Comparison of ENCODE assay signal across 8 mouse cellular contexts in the genomic region with DNA sequence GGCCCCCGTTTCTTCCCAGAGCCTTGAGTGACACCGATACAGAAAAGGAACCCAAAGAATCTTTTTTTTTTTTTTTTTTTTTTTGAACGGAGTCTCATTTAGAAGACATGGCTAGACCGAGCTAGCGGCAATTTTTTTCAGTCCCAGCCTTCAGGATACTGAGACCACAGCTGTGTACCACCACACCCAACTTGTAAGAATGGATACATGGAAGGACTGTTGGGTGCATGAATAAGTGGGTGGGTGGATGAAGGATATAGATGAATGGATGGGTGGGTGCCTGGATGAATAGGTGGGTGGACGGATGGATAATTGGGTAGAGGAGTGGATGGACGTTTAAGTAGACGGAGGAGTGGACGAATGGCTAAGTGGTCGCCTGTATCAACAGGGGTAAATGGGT. TPM values are rescaled to one million over a fixed set of nuclear protein-coding genes. Genes with fewer than 3 reads are reported as not detected.
A peak's percentile ranks its signal among the peaks of the same experiment; 100 is the strongest.
DNase-seq lines count a peak whose midpoint lies in the region; ATAC-seq and TF ChIP-seq lines count a peak whose summit lies in the region.

No protein-coding gene starts in this region.

- no peaks in the 10 kb centered on the region; the same call in 1 of the 2 replicates for H3K36me3 ChIP-seq in lung, embryonic 16.5 days (ENCODE audit: control insufficient read depth, insufficient read depth, low read length)
- peaks cover 27% of the 10 kb centered on the region for H3K36me3 ChIP-seq in limb, embryonic 10.5 days
- H3K36me3 ChIP-seq in neural tube, embryonic 15.5 days: 0 out of 2 replicates have a peak, but pooled peaks cover 8% of the 10 kb centered on the region

- peak; percentile 8; the same call in 1 of the 2 replicates for ATAC-seq in lung, embryonic 16.5 days (ENCODE audit: low read depth)
- peak; percentile 42; the same call in 1 of the 2 replicates for ATAC-seq in neural tube, embryonic 15.5 days (ENCODE audit: low FRiP score)

- H3K4me3 ChIP-seq in lung, embryonic 16.5 days (ENCODE audit: low read length): peak overlapping the region; percentile 74
- H3K4me3 ChIP-seq in embryonic fibroblast, embryonic 13.5 days (ENCODE audit: insufficient read depth, low read length): peak overlapping the region; percentile 61
- H3K4me3 ChIP-seq in limb, embryonic 10.5 days: peak overlapping the region; percentile 80
- peak overlapping the region; percentile 64 for H3K4me3 ChIP-seq in neural tube, embryonic 15.5 days (replicated peaks)

- no peak overlapping the region for H3K27ac ChIP-seq in lung, embryonic 16.5 days (ENCODE audit: low read length)
- no peak overlapping the region for H3K27ac ChIP-seq in embryonic fibroblast, embryonic 13.5 days (ENCODE audit: insufficient read depth, low read length)
- H3K27ac ChIP-seq in limb, embryonic 10.5 days: peak overlapping the region; percentile 59
- no peak overlapping the region for H3K27ac ChIP-seq in neural tube, embryonic 15.5 days (replicated peaks)

- TF ChIP-seq POLR2A in embryonic fibroblast, embryonic 13.5 days (IDR thresholded peaks at IDR 0.05; ENCODE audit: low read depth, low read length): no peak

- H3K4me2 ChIP-seq in lung, embryonic 16.5 days (ENCODE audit: low read depth, low read length): peak overlapping the region; percentile 92
- H3K4me2 ChIP-seq in neural tube, embryonic 15.5 days: peak overlapping the region; percentile 78

- peak overlapping the region; percentile 70 for H3K9ac ChIP-seq in lung, embryonic 16.5 days (ENCODE audit: low read length)
- peak overlapping the region; percentile 54 for H3K9ac ChIP-seq in neural tube, embryonic 15.5 days (replicated peaks)

- no peak for TF ChIP-seq CTCF in embryonic fibroblast, embryonic 13.5 days (IDR thresholded peaks at IDR 0.05; ENCODE audit: borderline replicate concordance, insufficient read depth, low read length)

- 9% methylated on average over 10 of the region's 10 CpGs for WGBS in lung, embryonic 16.5 days
- 7% methylated on average over 10 of the region's 10 CpGs for WGBS in limb, embryonic 10.5 days
- 14% methylated on average over 10 of the region's 10 CpGs for WGBS in neural tube, embryonic 15.5 days

- H3K27me3 ChIP-seq in lung, embryonic 16.5 days (ENCODE audit: control insufficient read depth, insufficient read depth, low read depth, low read length): no peaks in the 10 kb centered on the region
- H3K27me3 ChIP-seq in limb, embryonic 10.5 days (ENCODE audit: low read depth, poor library complexity, severe bottlenecking): no peaks in the 10 kb centered on the region
- H3K27me3 ChIP-seq in neural tube, embryonic 15.5 days (replicated peaks): no peaks in the 10 kb centered on the region; the same call in 1 of the 2 replicates

- DNase-seq in lung, postnatal 25 days (ENCODE audit: low spot score): no peak
- no peak for DNase-seq in limb, embryonic 10.5 days (ENCODE audit: low spot score)
- no peak for DNase-seq in yolk sac, embryonic 10.5 days (ENCODE audit: low spot score)
- no peak for DNase-seq in spleen, postnatal 4 days (ENCODE audit: low spot score in 2 of 2)
- DNase-seq in kidney, adult 9 months: no peak

- H3K4me1 ChIP-seq in lung, embryonic 16.5 days (replicated peaks; ENCODE audit: control insufficient read depth, insufficient read depth, low read length): peaks cover 13% of the 10 kb centered on the region
- peaks cover 4% of the 10 kb centered on the region for H3K4me1 ChIP-seq in embryonic fibroblast, embryonic 13.5 days (ENCODE audit: control insufficient read depth, insufficient read depth, low read length)
- peaks cover 9% of the 10 kb centered on the region for H3K4me1 ChIP-seq in limb, embryonic 10.5 days
- H3K4me1 ChIP-seq in neural tube, embryonic 15.5 days: peaks cover 22% of the 10 kb centered on the region

- no peaks in the 10 kb centered on the region for H3K9me3 ChIP-seq in lung, embryonic 16.5 days (ENCODE audit: control insufficient read depth, low read length)
- no peaks in the 10 kb centered on the region for H3K9me3 ChIP-seq in limb, embryonic 10.5 days (replicated peaks)
- no peaks in the 10 kb centered on the region for H3K9me3 ChIP-seq in neural tube, embryonic 15.5 days (replicated peaks)

RNA-seq across cellular contexts. Expression of a gene that starts 0.4 kb away (rescaled TPM):
- polyA plus RNA-seq in lung, embryonic 16.5 days (2015; fragmentation: Nextera tagmentation; extraction: Ambion mirVana): 35.6 and 38.6 TPM in 2 replicates
- 13.9 and 15.3 TPM in 2 replicates for polyA plus RNA-seq in embryonic fibroblast, embryonic 13.5 days (2011; ENCODE audit: insufficient read length, low read depth, missing spikeins)
- polyA plus RNA-seq in limb, embryonic 10.5 days (2016; fragmentation: Nextera tagmentation; extraction: Ambion mirVana): 51.6 and 60.2 TPM in 2 replicates
- polyA plus RNA-seq in neural tube, embryonic 15.5 days (2015; fragmentation: Nextera tagmentation; extraction: Ambion mirVana): 15.7 and 22.7 TPM in 2 replicates

RNA-seq across cellular contexts. Expression of a gene that starts 24.4 kb away (rescaled TPM):
- polyA plus RNA-seq in lung, embryonic 16.5 days (2015; fragmentation: Nextera tagmentation; extraction: Ambion mirVana): 9.3 and 10.7 TPM in 2 replicates
- polyA plus RNA-seq in embryonic fibroblast, embryonic 13.5 days (2011; ENCODE audit: insufficient read length, low read depth, missing spikeins): 25.4 and 35.2 TPM in 2 replicates
- polyA plus RNA-seq in limb, embryonic 10.5 days (2016; fragmentation: Nextera tagmentation; extraction: Ambion mirVana): 12.5 and 12.8 TPM in 2 replicates
- 22.9 and 23.2 TPM in 2 replicates for polyA plus RNA-seq in neural tube, embryonic 15.5 days (2015; fragmentation: Nextera tagmentation; extraction: Ambion mirVana)

RNA-seq across cellular contexts. Expression of a gene that starts 37.0 kb away (rescaled TPM):
- 7.4 and 7.6 TPM in 2 replicates for polyA plus RNA-seq in lung, embryonic 16.5 days (2015; fragmentation: Nextera tagmentation; extraction: Ambion mirVana)
- 2.2 and 7.1 TPM in 2 replicates for polyA plus RNA-seq in embryonic fibroblast, embryonic 13.5 days (2011; ENCODE audit: insufficient read length, low read depth, missing spikeins)
- polyA plus RNA-seq in limb, embryonic 10.5 days (2016; fragmentation: Nextera tagmentation; extraction: Ambion mirVana): 0.19 and 0.39 TPM in 2 replicates
- polyA plus RNA-seq in neural tube, embryonic 15.5 days (2015; fragmentation: Nextera tagmentation; extraction: Ambion mirVana): 7.8 and 9.6 TPM in 2 replicates

RNA-seq across cellular contexts. Expression of a gene that starts 54.9 kb away (rescaled TPM):
- 1.3 and 1.7 TPM in 2 replicates for polyA plus RNA-seq in lung, embryonic 16.5 days (2015; fragmentation: Nextera tagmentation; extraction: Ambion mirVana)
- 0.33 TPM in 1 of 2 replicates, not detected in the other for polyA plus RNA-seq in embryonic fibroblast, embryonic 13.5 days (2011; ENCODE audit: insufficient read length, low read depth, missing spikeins)
- polyA plus RNA-seq in limb, embryonic 10.5 days (2016; fragmentation: Nextera tagmentation; extraction: Ambion mirVana): 0.16 and 0.56 TPM in 2 replicates
- 0.47 and 0.64 TPM in 2 replicates for polyA plus RNA-seq in neural tube, embryonic 15.5 days (2015; fragmentation: Nextera tagmentation; extraction: Ambion mirVana)
